Mouse (Mus musculus) ES-CJ7 (cell line): ENCODE data around the gene Cmtm4.
A peak's percentile ranks its signal among the peaks of the same experiment; 100 is the strongest.

Experiments used
- DNase-seq: peaks from one replicate; pipeline ENCODE4 v3.0.0; 2011; ENCODE audit warnings: low read depth, low spot score

Cmtm4 gene

DNA sequence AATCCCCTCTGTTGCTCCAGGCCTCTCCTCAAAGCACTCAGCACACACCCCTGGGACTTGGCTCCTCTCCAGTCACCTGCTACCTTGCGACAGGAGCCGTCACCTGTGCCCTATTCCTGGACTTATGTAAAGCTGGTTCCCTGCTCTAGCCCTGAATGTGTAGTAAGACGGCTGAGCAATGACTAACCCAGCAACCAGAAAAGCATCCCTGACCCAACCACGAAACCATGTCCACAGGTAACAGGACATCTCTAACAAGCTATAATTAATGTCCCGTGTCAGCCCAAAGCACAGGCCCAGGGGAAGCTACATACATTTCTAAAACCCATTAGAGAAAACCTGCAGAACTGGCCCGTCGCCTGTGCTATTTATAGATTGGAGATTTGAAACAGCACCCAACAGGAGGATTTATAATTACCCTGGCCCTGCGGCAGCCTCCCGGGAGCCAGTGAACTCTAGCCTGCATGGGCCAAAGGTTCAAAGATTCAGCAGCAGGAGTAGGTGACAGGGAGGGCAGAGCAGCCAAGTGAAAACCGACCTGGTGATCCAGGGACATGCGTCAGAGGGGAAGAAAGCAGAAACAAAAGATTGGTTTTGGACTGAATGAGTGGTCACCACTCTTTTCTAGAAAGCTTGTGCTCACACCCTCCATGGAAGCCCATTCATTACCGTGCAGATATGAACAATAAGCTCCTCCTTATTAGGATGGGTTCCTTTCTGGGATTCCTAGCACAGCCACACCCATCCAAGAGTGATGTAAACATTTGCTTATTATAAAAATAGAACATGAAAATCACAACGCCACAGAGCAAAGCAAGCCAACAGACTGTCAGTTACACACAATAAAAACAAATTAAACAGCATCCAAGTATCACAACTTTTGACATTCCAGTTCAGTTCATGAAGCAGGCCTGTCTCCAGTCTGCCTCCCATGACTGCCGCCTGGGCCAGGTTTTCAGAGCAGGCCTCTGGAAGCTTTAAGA lies 20.5 kb downstream of the Cmtm4 start:
- DNase-seq = no peak

- DNase-seq = no peak
These were observed 21.3 kb downstream of the Cmtm4 start for GRCm38 (mm10) chr8:104374269-104374668.

GRCm38 (mm10) chr8:104373779-104374178 lies 21.8 kb downstream of the Cmtm4 start:
- peak; percentile 85 for DNase-seq

DNA sequence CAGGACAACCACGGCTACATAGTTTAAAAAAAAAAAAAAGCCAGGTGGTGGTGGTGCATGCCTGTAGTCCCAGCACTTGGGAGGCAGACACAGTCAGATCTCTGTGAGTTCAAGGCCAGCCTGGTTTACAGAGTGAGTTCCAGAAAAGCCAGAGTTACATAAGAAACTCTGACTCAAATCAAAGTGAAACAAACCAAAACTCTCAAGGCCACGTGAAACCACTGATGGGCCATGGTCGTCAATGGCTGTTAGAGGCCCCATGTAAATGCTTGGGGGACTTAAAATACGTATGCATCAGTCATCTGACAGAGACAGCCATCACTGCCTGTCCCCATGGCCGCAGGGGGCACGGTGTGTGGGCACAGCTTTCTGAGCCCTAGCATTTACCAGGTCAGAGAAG lies 24.5 kb downstream of the Cmtm4 start:
- no peak for DNase-seq

- DNase-seq = no peak
These were observed 25.5 kb downstream of the Cmtm4 start for GRCm38 (mm10) chr8:104370071-104370470.

- no peak for DNase-seq
These were observed 26.0 kb downstream of the Cmtm4 start for GRCm38 (mm10) chr8:104369591-104369990.

DNA sequence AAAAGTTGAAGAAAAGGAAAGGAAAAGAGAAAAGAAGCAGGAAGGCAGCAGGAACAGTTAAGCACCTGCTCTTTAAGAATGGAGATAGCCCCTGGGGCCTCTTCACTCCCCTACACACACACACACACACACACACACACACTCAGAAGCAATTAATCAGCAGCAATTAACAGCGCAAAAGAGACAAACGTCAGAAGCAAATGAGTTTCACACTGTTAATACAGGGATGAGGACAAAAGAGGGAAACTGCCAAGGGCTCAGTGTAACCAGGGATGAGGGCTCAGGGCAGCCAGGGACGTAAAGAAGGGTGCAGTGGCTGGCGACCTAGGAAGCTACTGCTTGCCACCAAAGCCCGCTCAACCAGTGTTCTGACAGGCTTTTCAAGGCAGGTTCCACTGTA lies 28.2 kb downstream of the Cmtm4 start:
- no peak for DNase-seq

DNA sequence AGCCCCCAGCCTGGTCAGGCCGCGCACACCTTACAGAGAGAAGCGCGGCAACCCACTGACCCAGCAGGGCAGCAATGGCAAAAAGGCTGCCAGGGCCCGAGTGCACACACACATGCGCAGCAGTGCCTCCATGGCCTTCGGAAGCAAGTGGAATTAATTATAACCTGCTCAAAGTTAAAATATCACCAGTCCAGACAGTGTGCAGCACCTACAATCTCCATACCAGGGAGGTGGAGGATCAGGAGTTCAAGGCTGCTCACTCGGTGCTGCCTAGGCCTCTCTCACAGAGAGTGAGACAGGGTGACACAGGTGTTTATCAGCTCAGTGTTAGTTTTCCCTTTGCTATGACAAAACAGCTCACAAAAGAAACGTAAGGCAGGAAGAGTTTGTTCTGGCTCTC lies 29.9 kb downstream of the Cmtm4 start:
- DNase-seq = peak; percentile 31

DNA sequence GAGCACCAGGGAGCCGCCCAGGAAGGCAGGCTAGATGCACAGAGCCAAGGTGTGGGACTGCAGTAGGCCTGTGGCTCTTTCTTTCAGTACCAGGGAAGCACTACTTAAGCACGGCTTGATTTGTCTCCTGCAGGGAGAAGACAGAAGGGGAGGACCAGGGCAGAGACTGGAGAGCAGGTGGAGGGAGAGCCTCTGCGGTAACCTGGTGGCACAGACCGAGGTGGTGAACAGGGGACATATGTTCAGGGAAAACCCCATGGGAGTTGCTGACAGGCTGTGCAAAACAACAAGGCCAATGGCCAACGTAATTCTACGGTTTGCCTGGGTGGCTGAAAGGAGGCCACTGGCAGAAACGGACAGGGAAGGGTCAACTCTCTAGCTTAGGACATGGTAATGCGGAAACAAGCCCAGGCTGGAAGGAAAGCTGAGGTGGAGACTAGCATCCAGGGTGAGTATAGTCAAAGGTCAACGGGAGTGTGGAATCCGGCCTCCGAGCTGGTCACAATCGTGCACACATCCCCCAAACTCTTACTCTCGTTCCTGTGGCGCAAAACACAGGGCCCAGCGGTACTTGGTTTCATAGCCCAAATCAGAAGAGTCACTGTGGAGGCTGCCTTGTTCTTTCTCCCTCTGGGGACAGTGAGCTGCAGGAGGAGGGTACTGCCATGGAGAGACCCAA lies 35.7 kb downstream of the Cmtm4 start:
- no peak for DNase-seq

DNA sequence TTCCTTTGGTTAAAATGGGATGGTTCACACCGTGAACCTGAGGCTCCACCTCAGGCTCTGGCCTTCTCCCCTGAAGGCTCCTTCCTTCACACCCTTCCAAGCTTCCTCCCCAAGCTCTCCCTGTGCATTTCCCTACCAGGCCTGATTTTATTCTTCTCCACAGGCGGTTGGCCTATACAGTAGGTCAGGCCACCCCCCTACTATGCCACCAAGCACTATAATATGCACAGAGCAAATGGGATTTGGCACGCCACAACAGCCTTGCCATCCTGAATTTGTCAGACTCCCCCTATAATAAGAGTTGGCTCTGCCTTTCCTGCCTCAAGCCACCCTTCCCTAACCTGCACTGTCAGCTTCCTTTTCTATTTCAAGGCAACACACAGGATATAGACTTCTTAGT lies 37.0 kb downstream of the Cmtm4 start:
- DNase-seq = no peak

DNA sequence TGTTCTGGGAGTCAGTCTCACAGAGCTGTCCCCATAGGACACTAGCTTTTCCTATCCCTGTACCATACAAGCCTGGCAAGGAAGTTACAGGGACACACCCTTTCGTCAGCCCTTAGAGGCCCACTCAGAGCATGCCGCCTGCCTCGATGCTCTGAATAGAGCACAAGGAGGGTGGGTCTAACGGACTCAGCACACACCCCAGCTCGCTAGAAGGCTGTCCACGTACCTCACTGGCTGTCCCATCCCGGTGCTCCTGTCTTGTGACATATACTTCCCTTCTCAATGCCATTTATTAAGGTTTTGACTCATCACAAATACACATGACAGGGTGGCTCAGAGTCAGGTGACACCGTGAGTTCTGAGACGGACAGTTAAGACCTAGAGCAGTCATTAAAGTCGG lies 41.1 kb downstream of the Cmtm4 start:
- no peak for DNase-seq

- DNase-seq = no peak
These were observed 42.4 kb downstream of the Cmtm4 start for GRCm38 (mm10) chr8:104353186-104353585.

DNA sequence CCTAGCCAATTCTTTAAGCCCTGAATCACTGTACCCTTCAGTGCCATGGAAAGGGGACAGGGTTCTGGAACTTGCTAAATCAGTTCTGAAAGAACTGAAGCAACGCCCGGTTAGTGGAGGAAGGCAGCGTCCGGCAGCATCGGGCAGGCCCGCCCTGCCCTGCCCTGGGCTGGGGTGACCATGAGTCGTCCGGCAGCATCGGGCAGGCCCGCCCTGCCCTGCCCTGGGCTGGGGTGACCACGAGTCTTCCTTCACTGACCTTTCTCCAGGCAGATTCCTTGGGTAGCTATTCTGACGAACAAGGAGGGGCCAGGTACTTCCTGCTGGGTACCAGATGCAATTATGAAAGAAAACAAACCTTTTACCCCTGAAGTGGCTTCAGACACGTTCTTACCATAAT lies 45.6 kb downstream of the Cmtm4 start:
- no peak for DNase-seq

- no peak for DNase-seq
These were observed 46.6 kb downstream of the Cmtm4 start for GRCm38 (mm10) chr8:104348971-104349370.

DNA sequence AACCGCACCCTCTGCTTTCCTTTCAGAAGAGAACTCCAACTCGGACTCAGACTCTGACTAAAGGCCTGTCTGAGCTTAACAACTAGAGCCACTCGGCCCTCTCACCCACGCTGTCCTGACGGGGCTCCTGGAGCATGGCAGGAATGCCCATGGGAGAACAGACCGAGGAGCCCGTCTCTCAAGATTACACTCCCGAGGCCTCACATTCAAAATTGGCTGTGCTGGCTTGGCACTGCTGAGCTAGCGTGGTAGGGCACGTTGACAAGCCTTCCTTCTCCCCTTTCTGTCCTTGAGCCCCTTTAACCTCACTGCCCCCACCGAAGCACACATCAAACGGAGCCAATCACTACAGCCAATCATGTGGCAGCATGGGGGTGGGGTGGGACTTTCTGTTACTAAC lies 48.9 kb downstream of the Cmtm4 start:
- no peak for DNase-seq

- DNase-seq = no peak
These were observed 51.0 kb downstream of the Cmtm4 start for GRCm38 (mm10) chr8:104344622-104345021.

- DNase-seq = peak; percentile 92
These were observed 51.6 kb downstream of the Cmtm4 start for GRCm38 (mm10) chr8:104343957-104344356.

GRCm38 (mm10) chr8:104342426-104342825 lies 53.2 kb downstream of the Cmtm4 start:
- no peak for DNase-seq

GRCm38 (mm10) chr8:104341678-104342077 lies 53.9 kb downstream of the Cmtm4 start:
- no peak for DNase-seq

DNA sequence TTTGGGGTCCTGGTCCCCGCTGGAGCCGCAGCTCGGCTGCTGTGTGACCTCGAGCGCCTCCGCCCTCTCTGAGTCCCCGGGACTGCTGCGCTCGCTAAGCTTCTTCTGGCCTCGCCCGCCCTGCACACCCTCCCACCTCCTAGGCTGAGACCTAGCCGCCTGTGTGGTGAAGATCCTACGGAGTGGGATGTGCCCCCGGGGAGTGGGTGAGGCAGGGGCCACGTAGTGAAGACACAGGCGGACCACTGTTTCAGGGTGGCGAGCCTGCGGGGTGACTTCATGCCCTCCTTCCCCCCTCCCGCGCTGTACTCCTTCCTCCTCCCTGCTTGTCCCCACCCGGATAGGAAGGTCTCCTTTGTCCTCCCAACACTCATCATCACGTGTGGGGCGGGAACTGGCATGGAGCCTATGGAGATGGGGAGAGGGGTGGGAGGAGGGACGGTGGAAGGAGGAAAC lies 54.5 kb downstream of the Cmtm4 start:
- DNase-seq = peak; percentile 85

GRCm38 (mm10) chr8:104340233-104341105 lies 55.1 kb downstream of the Cmtm4 start:
- peak; percentile 82 for DNase-seq

- DNase-seq = no peak
These were observed 55.7 kb downstream of the Cmtm4 start for GRCm38 (mm10) chr8:104339983-104340232.
